Mouse (Mus musculus): ENCODE measurements at regions not wholly inside any gene's neighbourhood (a gene's known extent, or its start where the extent isn't known, plus 50 kb on each side); places are given as distances from the start of the nearest gene placed in this dataset.

GRCm38 (mm10) chr6:127320600-127320999 is 126.0 kb upstream of the Parp11 start:
- WGBS, result 91% methylated on average over 4 of the region's 4 CpGs
- no peak for TF ChIP-seq POLR2A (IDR thresholded peaks at IDR 0.05; ENCODE audit: insufficient read depth, low read depth, low read length)

GRCm38 (mm10) chr6:127321031-127321430 is 125.6 kb upstream of the Parp11 start:
- WGBS, result 92% methylated on average over 3 of the region's 3 CpGs
- Histone ChIP-seq H3K4me3 (ENCODE audit: insufficient read depth, low read depth, low read length) (no peak overlapping the region), H3K27ac (ENCODE audit: insufficient read depth, low read depth, low read length) (no peak overlapping the region), H3K4me1 (ENCODE audit: control insufficient read depth, insufficient read depth, low read length) (no peaks in the 10 kb centered on the region)
- TF ChIP-seq POLR2A (IDR thresholded peaks at IDR 0.05; ENCODE audit: insufficient read depth, low read depth, low read length) (no peak), CTCF (IDR thresholded peaks at IDR 0.05; ENCODE audit: insufficient read depth, low read depth, low read length) (no peak)

More at GRCm38 (mm10) chr6:127320600-127320999, 126.0 kb upstream of the Parp11 start:
- Histone ChIP-seq H3K27ac (ENCODE audit: insufficient read depth, low read depth, low read length) (no peak overlapping the region), H3K4me1 (ENCODE audit: control insufficient read depth, insufficient read depth, low read length) (no peaks in the 10 kb centered on the region), H3K4me3 (ENCODE audit: insufficient read depth, low read depth, low read length) (no peak overlapping the region)

DNA sequence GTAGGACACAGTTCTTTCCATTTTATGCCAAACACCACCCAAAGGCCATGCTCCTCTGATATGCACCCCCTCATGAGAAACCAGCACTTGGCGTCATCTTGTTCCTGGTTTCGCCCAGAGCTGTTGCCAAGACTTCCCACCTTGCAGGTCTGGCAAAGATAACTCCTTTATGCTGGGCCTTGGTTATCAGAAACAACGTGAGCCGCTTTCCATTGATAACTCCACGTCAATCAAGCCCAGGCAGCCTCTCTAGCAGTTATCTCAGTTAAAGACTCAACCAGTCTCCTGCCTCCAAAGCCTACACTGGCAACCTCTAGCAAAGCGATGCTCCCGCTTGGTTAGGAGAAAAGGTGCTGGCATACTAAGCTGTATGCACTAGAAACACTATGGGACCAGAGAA is 124.2 kb upstream of the Parp11 start:
- H3K4me3 ChIP-seq (ENCODE audit: insufficient read depth, low read depth, low read length), result no peak overlapping the region
- H3K4me1 ChIP-seq (ENCODE audit: control insufficient read depth, insufficient read depth, low read length), result no peaks in the 10 kb centered on the region
- no peak overlapping the region for H3K27ac ChIP-seq (ENCODE audit: insufficient read depth, low read depth, low read length)
- 93% methylated on average over 7 of the region's 7 CpGs for WGBS
- no peak for TF ChIP-seq CTCF (IDR thresholded peaks at IDR 0.05; ENCODE audit: insufficient read depth, low read depth, low read length)
- TF ChIP-seq POLR2A (IDR thresholded peaks at IDR 0.05; ENCODE audit: insufficient read depth, low read depth, low read length), result no peak

GRCm38 (mm10) chr6:127324984-127325383 is 121.7 kb upstream of the Parp11 start:
- peaks cover 9% of the 10 kb centered on the region for H3K4me1 ChIP-seq (ENCODE audit: control insufficient read depth, insufficient read depth, low read length)
- no peak overlapping the region for H3K27ac ChIP-seq (ENCODE audit: insufficient read depth, low read depth, low read length)
- no peak overlapping the region for H3K4me3 ChIP-seq (ENCODE audit: insufficient read depth, low read depth, low read length)
- no peak for TF ChIP-seq CTCF (IDR thresholded peaks at IDR 0.05; ENCODE audit: insufficient read depth, low read depth, low read length)
- TF ChIP-seq POLR2A (IDR thresholded peaks at IDR 0.05; ENCODE audit: insufficient read depth, low read depth, low read length), result no peak
- 34% methylated on average over 5 of the region's 5 CpGs for WGBS

DNA sequence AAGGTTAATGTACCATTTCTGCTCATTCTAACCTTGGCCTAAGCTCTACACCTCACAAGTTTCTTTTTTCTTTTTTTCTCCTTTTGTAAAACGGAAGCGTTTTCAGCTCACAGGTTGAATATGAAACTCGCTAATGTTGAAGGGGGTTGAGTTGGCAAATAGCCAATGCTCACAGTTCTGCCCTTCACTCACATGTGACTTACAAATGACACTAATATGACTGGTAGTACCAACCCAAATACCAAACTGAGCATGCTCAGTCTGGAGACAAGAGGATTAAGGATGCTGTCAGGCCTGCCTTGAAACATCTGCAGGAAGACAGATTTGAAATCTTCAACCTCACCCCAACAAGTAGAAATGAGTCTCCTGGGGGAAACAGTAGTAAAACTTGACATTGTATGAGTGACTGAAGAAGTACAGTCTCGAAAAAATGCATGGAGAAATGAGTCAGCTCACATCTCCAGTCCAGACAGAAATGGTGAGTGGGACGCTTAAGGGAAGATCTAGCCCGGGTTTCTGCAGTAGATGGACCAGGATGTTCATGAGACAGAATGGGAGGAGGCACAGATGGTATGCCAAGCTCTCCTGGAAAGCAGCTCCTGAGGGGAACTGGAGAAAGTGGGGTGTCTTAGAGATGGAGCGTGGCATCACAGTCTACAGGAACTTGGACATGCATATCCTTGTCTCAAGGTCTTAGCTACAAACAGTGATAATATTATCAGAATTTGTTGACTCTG is 120.9 kb upstream of the Parp11 start:
- TF ChIP-seq CTCF (IDR thresholded peaks at IDR 0.05; ENCODE audit: insufficient read depth, low read depth, low read length) (no peak), POLR2A (IDR thresholded peaks at IDR 0.05; ENCODE audit: insufficient read depth, low read depth, low read length) (no peak)
- H3K27ac ChIP-seq (ENCODE audit: insufficient read depth, low read depth, low read length), result no peak overlapping the region
- no peak overlapping the region for H3K4me3 ChIP-seq (ENCODE audit: insufficient read depth, low read depth, low read length)
- peaks cover 13% of the 10 kb centered on the region for H3K4me1 ChIP-seq (ENCODE audit: control insufficient read depth, insufficient read depth, low read length)
- whole genome bisulfite sequencing, result 80% methylated on average over 7 of the region's 7 CpGs

DNA sequence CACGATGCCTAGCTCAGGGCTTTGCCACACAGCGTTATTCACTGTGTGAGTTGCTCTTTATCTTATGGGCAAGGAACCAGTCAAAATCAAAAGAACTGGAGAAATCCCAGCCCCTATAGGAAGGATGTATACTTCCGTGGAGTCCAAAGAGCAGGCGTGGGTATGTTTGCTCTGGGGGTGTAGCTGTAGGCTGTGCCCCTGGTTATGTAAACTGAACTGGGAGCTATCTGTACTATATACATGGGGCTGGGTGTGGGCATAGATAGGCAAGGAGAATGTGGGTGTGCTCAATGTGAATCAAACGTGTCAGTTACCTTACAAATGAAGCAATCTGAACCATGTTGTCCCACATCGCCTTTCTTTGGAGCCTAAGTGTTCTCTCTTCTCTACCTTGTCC is 120.3 kb upstream of the Parp11 start:
- TF ChIP-seq CTCF (IDR thresholded peaks at IDR 0.05; ENCODE audit: insufficient read depth, low read depth, low read length) (no peak), POLR2A (IDR thresholded peaks at IDR 0.05; ENCODE audit: insufficient read depth, low read depth, low read length) (no peak)
- WGBS, result 90% methylated on average over 6 of the region's 6 CpGs
- Histone ChIP-seq H3K4me3 (ENCODE audit: insufficient read depth, low read depth, low read length) (no peak overlapping the region), H3K27ac (ENCODE audit: insufficient read depth, low read depth, low read length) (no peak overlapping the region), H3K4me1 (ENCODE audit: control insufficient read depth, insufficient read depth, low read length) (peaks cover 17% of the 10 kb centered on the region)

- H3K4me3 ChIP-seq (ENCODE audit: insufficient read depth, low read depth, low read length), result peak overlapping the region; percentile 55
- peaks cover 17% of the 10 kb centered on the region for H3K4me1 ChIP-seq (ENCODE audit: control insufficient read depth, insufficient read depth, low read length)
- 22% methylated on average over 20 of the region's 20 CpGs for WGBS
- TF ChIP-seq CTCF (IDR thresholded peaks at IDR 0.05; ENCODE audit: insufficient read depth, low read depth, low read length), result no peak
- TF ChIP-seq POLR2A (IDR thresholded peaks at IDR 0.05; ENCODE audit: insufficient read depth, low read depth, low read length), result no peak
- H3K27ac ChIP-seq (ENCODE audit: insufficient read depth, low read depth, low read length), result peak overlapping the region; percentile 61; the same call in 1 of the 2 replicates
Observed at GRCm38 (mm10) chr6:127329191-127330014, 117.2 kb upstream of the Parp11 start.

DNA sequence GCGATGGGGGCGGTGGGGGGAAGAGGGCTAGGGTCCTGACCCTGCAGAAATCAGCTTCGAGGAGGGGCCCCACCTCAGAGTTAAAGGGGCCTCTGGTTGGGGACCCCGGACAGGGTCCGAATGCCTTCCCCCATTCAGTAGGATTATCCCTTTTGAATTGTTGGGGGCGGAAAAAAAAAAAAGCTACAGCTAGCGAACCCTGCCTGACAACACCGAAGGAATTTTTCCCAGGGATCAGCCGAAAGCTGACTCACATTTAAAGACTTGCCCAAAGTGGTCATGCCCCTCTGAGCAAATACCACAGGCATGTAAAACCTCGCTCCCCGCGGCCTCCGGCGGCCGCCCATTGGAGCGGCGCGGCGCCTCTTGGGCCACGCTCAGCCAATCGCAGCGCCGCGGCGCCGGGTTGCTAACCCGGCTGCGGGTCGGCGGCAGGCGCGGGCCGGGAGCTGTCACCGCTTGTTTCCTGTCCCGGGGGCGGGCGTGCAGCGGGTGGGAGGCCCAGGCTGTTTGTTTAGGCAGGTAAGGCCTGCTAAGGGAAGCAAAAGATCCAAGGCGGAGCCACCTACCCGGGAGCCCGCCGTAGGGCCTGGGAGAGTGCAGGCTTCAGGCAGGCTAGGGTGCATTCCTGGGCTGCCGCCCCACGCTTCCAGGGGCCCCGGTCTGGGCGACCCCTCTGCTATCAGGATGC is 116.5 kb upstream of the Parp11 start:
- H3K4me1 ChIP-seq (ENCODE audit: control insufficient read depth, insufficient read depth, low read length), result peaks cover 17% of the 10 kb centered on the region
- under 1% methylated on average over 46 of the region's 46 CpGs for WGBS
- peak overlapping the region; percentile 55 for H3K4me3 ChIP-seq (ENCODE audit: insufficient read depth, low read depth, low read length)
- H3K27ac ChIP-seq (ENCODE audit: insufficient read depth, low read depth, low read length), result peak overlapping the region; percentile 86
- TF ChIP-seq CTCF (IDR thresholded peaks at IDR 0.05; ENCODE audit: insufficient read depth, low read depth, low read length) (no peak), POLR2A (IDR thresholded peaks at IDR 0.05; ENCODE audit: insufficient read depth, low read depth, low read length) (peak; percentile 57)

GRCm38 (mm10) chr6:127331091-127331490 is 115.5 kb upstream of the Parp11 start:
- TF ChIP-seq POLR2A (IDR thresholded peaks at IDR 0.05; ENCODE audit: insufficient read depth, low read depth, low read length) (no peak), CTCF (IDR thresholded peaks at IDR 0.05; ENCODE audit: insufficient read depth, low read depth, low read length) (no peak)
- WGBS, result 77% methylated on average over 5 of the region's 5 CpGs
- Histone ChIP-seq H3K4me3 (ENCODE audit: insufficient read depth, low read depth, low read length) (no peak overlapping the region), H3K27ac (ENCODE audit: insufficient read depth, low read depth, low read length) (no peak overlapping the region), H3K4me1 (ENCODE audit: control insufficient read depth, insufficient read depth, low read length) (peaks cover 18% of the 10 kb centered on the region)
